Mouse (Mus musculus) right cerebral cortex, postnatal 14 days (tissue): ENCODE measurements at regions not wholly inside any gene's neighbourhood (a gene's known extent, or its start where the extent isn't known, plus 50 kb on each side); places are given as distances from the start of the nearest gene placed in this dataset.
A peak's percentile ranks its signal among the peaks of the same experiment; 100 is the strongest.

Experiments used
- DNase-seq: peaks from one replicate; pipeline ENCODE4 v3.0.0; 2022

DNA sequence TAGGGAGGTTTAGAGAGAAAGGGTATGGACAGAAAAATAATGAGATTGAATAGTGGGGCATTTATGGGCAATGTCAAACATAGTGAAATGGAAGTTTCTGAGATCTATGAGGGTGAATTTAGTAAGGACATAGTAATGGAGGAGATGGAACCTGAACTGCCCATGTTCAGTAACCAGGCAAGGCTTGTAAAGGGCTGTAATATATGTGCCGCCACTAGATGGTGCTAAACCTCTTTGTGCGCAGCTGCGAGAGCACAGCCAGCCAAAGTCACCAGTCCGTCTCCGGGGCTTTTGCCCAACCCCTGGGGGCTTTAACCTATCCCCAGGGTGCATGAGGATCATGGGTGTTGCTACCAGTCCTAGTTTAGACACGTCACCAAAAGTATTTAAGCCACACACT is 77.7 kb upstream of the Vmn2r25 start:
- DNase-seq = peak; percentile 40

DNA sequence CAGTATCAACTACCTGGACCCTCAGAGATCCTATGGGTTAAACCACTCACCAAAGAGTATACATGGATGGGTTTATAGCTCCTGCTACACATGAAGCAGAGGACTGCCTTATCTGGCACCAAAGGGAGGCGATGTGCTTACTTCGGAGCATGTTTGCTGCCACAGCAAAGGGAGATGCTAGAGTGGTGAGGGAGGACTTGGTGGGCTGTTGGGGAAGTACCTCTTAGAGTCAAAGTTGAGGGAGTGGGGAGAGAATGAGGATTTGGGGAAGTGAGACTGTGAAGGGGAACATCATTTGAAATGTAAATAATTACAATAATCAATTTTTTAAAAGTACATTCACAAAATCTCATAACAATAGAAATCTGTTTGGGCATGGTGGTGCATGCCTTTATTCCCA is 84.7 kb upstream of the Vmn2r25 start:
- DNase-seq = no peak

- no peak for DNase-seq
Observed at GRCm38 (mm10) chr6:123961321-123961720, 63.0 kb upstream of the Vmn2r26 start.

DNA sequence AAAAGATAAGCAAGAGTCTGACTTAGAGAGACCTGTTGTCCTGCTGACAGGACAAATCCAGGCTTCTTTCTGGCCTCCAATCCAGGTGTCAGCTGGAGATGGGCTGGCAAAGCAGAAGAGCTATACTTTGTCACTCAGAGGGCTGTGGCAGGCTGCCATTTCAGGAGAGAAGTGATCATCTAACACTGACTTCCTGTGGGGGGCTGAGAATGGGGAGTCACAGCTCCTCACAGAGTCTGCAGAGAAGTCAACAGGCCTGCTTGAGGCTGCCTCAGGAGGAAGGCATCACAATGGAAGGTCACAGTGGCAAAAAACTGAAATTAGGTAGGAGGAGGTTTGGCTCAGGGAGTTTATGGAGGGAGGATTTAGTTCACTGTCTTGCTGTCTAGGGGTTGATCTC is 53.2 kb upstream of the Vmn2r26 start:
- no peak for DNase-seq
